ENCODE assay signal across 23 mouse cellular contexts in the genomic region with DNA sequence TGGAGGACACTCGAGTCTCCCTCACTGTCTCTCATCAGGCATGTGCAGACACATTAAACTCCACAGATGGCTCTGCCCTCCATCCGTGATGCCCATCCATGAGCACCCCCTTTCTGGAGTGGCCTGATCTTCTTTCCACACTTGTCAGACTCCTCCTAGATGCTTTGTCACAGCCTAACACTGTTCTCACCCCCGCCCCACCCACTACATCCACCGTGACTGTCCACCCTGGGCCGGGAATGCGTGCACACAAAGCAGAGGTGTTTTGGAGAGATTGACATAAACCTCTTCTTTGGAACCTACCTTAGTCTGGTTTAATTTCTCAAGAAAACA.
DNase-seq lines count a peak whose midpoint lies in the region; ATAC-seq lines count a peak whose summit lies in the region.
"Had no signal": no experiment of that assay in that cellular context is flagged by ENCODE, and none has a peak within 500 bp of the region (broad histone marks: within the 10 kb centered on the region; RNA-seq: fewer than 3 reads in every experiment).

No protein-coding gene starts in this region.

- DNase-seq in forebrain, embryonic 11.5 days (ENCODE audit: low spot score): no peak
- DNase-seq in midbrain, embryonic 10.5 days (ENCODE audit: low spot score): no peak
- DNase-seq in midbrain, embryonic 14.5 days: no peak
- DNase-seq: adrenal gland, postnatal 25 days; cerebellum, adult 11-12 months; embryo, embryonic 11 days; gastrocnemius, adult 2 months; kidney, adult 2 months; kidney, postnatal 10 days; layer of hippocampus, postnatal 36 days; liver, postnatal 0 days; lung, postnatal 10 days; right cerebral cortex, postnatal 14 days; thymus, adult 2 months had no signal

- no peaks in the 10 kb centered on the region for H3K36me3 ChIP-seq in forebrain, embryonic 12.5 days (replicated peaks)
- H3K36me3 ChIP-seq in forebrain, embryonic 11.5 days (ENCODE audit: control insufficient read depth, insufficient read depth, low read length): no peaks in the 10 kb centered on the region
- H3K36me3 ChIP-seq in hindbrain, embryonic 13.5 days: no peaks in the 10 kb centered on the region
- H3K36me3 ChIP-seq in hindbrain, embryonic 16.5 days (ENCODE audit: control insufficient read depth, insufficient read depth, low read length): no peaks in the 10 kb centered on the region
- no peaks in the 10 kb centered on the region for H3K36me3 ChIP-seq in midbrain, embryonic 10.5 days
- no peaks in the 10 kb centered on the region for H3K36me3 ChIP-seq in midbrain, embryonic 14.5 days (ENCODE audit: control insufficient read depth, insufficient read depth, low read length)
- H3K36me3 ChIP-seq in midbrain, embryonic 15.5 days (replicated peaks): no peaks in the 10 kb centered on the region

- H3K4me3 ChIP-seq in forebrain, embryonic 12.5 days (replicated peaks): no peak overlapping the region
- H3K4me3 ChIP-seq in forebrain, embryonic 11.5 days (ENCODE audit: low read depth, low read length): no peak overlapping the region
- H3K4me3 ChIP-seq in hindbrain, embryonic 13.5 days: no peak overlapping the region
- H3K4me3 ChIP-seq in hindbrain, embryonic 16.5 days (ENCODE audit: low read length): no peak overlapping the region
- no peak overlapping the region for H3K4me3 ChIP-seq in midbrain, embryonic 10.5 days
- H3K4me3 ChIP-seq in midbrain, embryonic 14.5 days (replicated peaks; ENCODE audit: low read depth, low read length): no peak overlapping the region
- H3K4me3 ChIP-seq in midbrain, embryonic 15.5 days: no peak overlapping the region
- H3K4me3 ChIP-seq: gastrocnemius, adult 2 months; layer of hippocampus, adult 2 months; myocyte had no signal

- WGBS in forebrain, embryonic 12.5 days: 92% methylated on average over 6 of the region's 6 CpGs
- WGBS in forebrain, embryonic 11.5 days: 87% methylated on average over 6 of the region's 6 CpGs
- 85% methylated on average over 6 of the region's 6 CpGs for WGBS in hindbrain, embryonic 13.5 days
- WGBS in hindbrain, embryonic 16.5 days: 84% methylated on average over 6 of the region's 6 CpGs
- 87% methylated on average over 6 of the region's 6 CpGs for WGBS in midbrain, embryonic 10.5 days
- 82% methylated on average over 6 of the region's 6 CpGs for WGBS in midbrain, embryonic 14.5 days
- 84% methylated on average over 6 of the region's 6 CpGs for WGBS in midbrain, embryonic 15.5 days

- H3K9me3 ChIP-seq in forebrain, embryonic 12.5 days: no peaks in the 10 kb centered on the region
- H3K9me3 ChIP-seq in forebrain, embryonic 11.5 days (ENCODE audit: control insufficient read depth, low read length): no peaks in the 10 kb centered on the region
- H3K9me3 ChIP-seq in hindbrain, embryonic 13.5 days: no peaks in the 10 kb centered on the region
- no peaks in the 10 kb centered on the region for H3K9me3 ChIP-seq in hindbrain, embryonic 16.5 days (ENCODE audit: control insufficient read depth, low read length)
- H3K9me3 ChIP-seq in midbrain, embryonic 10.5 days (replicated peaks): no peaks in the 10 kb centered on the region
- no peaks in the 10 kb centered on the region for H3K9me3 ChIP-seq in midbrain, embryonic 14.5 days (ENCODE audit: control insufficient read depth, low read length)
- H3K9me3 ChIP-seq in midbrain, embryonic 15.5 days: no peaks in the 10 kb centered on the region

- peaks cover 4% of the 10 kb centered on the region; the same call in 1 of the 2 replicates for H3K4me1 ChIP-seq in forebrain, embryonic 12.5 days
- no peaks in the 10 kb centered on the region for H3K4me1 ChIP-seq in forebrain, embryonic 11.5 days (replicated peaks; ENCODE audit: control insufficient read depth, insufficient read depth, low read length)
- H3K4me1 ChIP-seq in hindbrain, embryonic 13.5 days (replicated peaks): peaks cover 25% of the 10 kb centered on the region
- no peaks in the 10 kb centered on the region for H3K4me1 ChIP-seq in hindbrain, embryonic 16.5 days (ENCODE audit: control insufficient read depth, insufficient read depth, low read depth, low read length)
- peaks cover 5% of the 10 kb centered on the region; the same call in 1 of the 2 replicates for H3K4me1 ChIP-seq in midbrain, embryonic 10.5 days
- no peaks in the 10 kb centered on the region; the same call in 1 of the 2 replicates for H3K4me1 ChIP-seq in midbrain, embryonic 14.5 days (ENCODE audit: control insufficient read depth, insufficient read depth, low read length)
- no peaks in the 10 kb centered on the region for H3K4me1 ChIP-seq in midbrain, embryonic 15.5 days

- peak; percentile 14; the same call in 1 of the 2 replicates for ATAC-seq in forebrain, embryonic 12.5 days (ENCODE audit: low FRiP score)
- ATAC-seq in forebrain, embryonic 11.5 days (replicated peaks; ENCODE audit: low FRiP score): no peak
- ATAC-seq in hindbrain, embryonic 13.5 days (ENCODE audit: low FRiP score): peak; percentile 29; the same call in 1 of the 2 replicates
- ATAC-seq in hindbrain, embryonic 16.5 days: no peak; the same call in 1 of the 2 replicates
- ATAC-seq in midbrain, embryonic 14.5 days (ENCODE audit: low FRiP score, low TSS enrichment): no peak
- ATAC-seq in midbrain, embryonic 15.5 days (replicated peaks): 0 out of 2 replicates have a peak, but pooled peaks have one; percentile 38
- no peak for ATAC-seq in activated CD4-positive, CD25-positive, alpha-beta regulatory T cell, adult 4 months
- ATAC-seq: inflammation-experienced regulatory T-cells, adult 6 months had no signal

- 0 out of 2 replicates have a peak overlapping the region, but pooled peaks have one; percentile 25 for H3K27ac ChIP-seq in forebrain, embryonic 12.5 days
- H3K27ac ChIP-seq in forebrain, embryonic 11.5 days (ENCODE audit: low read depth, low read length): no peak overlapping the region
- H3K27ac ChIP-seq in hindbrain, embryonic 13.5 days: peak overlapping the region; percentile 30; the same call in 1 of the 2 replicates
- no peak overlapping the region; the same call in 1 of the 2 replicates for H3K27ac ChIP-seq in hindbrain, embryonic 16.5 days (ENCODE audit: low read depth, low read length)
- H3K27ac ChIP-seq in midbrain, embryonic 10.5 days (replicated peaks): 0 out of 2 replicates have a peak overlapping the region, but pooled peaks have one; percentile 28
- H3K27ac ChIP-seq in midbrain, embryonic 14.5 days (replicated peaks; ENCODE audit: low read depth, low read length): no peak overlapping the region
- H3K27ac ChIP-seq in midbrain, embryonic 15.5 days: no peak overlapping the region
- H3K27ac ChIP-seq: gastrocnemius, adult 2 months; layer of hippocampus, adult 2 months had no signal

- no peak overlapping the region for H3K9ac ChIP-seq in forebrain, embryonic 12.5 days
- H3K9ac ChIP-seq in forebrain, embryonic 11.5 days (ENCODE audit: low read length): no peak overlapping the region
- no peak overlapping the region; the same call in 1 of the 2 replicates for H3K9ac ChIP-seq in hindbrain, embryonic 13.5 days
- H3K9ac ChIP-seq in hindbrain, embryonic 16.5 days (ENCODE audit: low read depth, low read length): no peak overlapping the region
- no peak overlapping the region for H3K9ac ChIP-seq in midbrain, embryonic 14.5 days (replicated peaks; ENCODE audit: low read length)
- no peak overlapping the region for H3K9ac ChIP-seq in midbrain, embryonic 15.5 days
- H3K9ac ChIP-seq: liver, postnatal 0 days had no signal

- H3K4me2 ChIP-seq in forebrain, embryonic 12.5 days: no peak overlapping the region
- no peak overlapping the region for H3K4me2 ChIP-seq in forebrain, embryonic 11.5 days (ENCODE audit: low read depth, low read length, severe bottlenecking)
- H3K4me2 ChIP-seq in hindbrain, embryonic 13.5 days: no peak overlapping the region
- no peak overlapping the region for H3K4me2 ChIP-seq in hindbrain, embryonic 16.5 days (ENCODE audit: low read length)
- no peak overlapping the region for H3K4me2 ChIP-seq in midbrain, embryonic 14.5 days (ENCODE audit: low read length)
- no peak overlapping the region for H3K4me2 ChIP-seq in midbrain, embryonic 15.5 days

- H3K27me3 ChIP-seq in forebrain, embryonic 12.5 days: no peaks in the 10 kb centered on the region
- no peaks in the 10 kb centered on the region for H3K27me3 ChIP-seq in forebrain, embryonic 11.5 days (ENCODE audit: control insufficient read depth, insufficient read depth, low read length)
- H3K27me3 ChIP-seq in hindbrain, embryonic 13.5 days: no peaks in the 10 kb centered on the region
- no peaks in the 10 kb centered on the region for H3K27me3 ChIP-seq in hindbrain, embryonic 16.5 days (replicated peaks; ENCODE audit: control insufficient read depth, insufficient read depth, low read length)
- H3K27me3 ChIP-seq in midbrain, embryonic 10.5 days (ENCODE audit: low read depth, poor library complexity, severe bottlenecking): no peaks in the 10 kb centered on the region
- H3K27me3 ChIP-seq in midbrain, embryonic 14.5 days (ENCODE audit: control insufficient read depth, insufficient read depth, low read length): no peaks in the 10 kb centered on the region
- H3K27me3 ChIP-seq in midbrain, embryonic 15.5 days (replicated peaks): no peaks in the 10 kb centered on the region
- H3K27me3 ChIP-seq: CH12.LX had no signal

Comparison
In these comparisons a context has a peak if more than half of its experiments do, and no peak if none do; other contexts are left out.
1. ATAC-seq: peak in forebrain, embryonic 12.5 days (single experiment), hindbrain, embryonic 13.5 days (single experiment) and midbrain, embryonic 15.5 days (single experiment); none in forebrain, embryonic 11.5 days (single experiment), hindbrain, embryonic 16.5 days (single experiment), midbrain, embryonic 14.5 days (single experiment) and activated CD4-positive, CD25-positive, alpha-beta regulatory T cell, adult 4 months (single experiment).
2. H3K27ac ChIP-seq: peak in forebrain, embryonic 12.5 days (single experiment), hindbrain, embryonic 13.5 days (single experiment) and midbrain, embryonic 10.5 days (single experiment); none in forebrain, embryonic 11.5 days (single experiment), hindbrain, embryonic 16.5 days (single experiment), midbrain, embryonic 14.5 days (single experiment) and midbrain, embryonic 15.5 days (single experiment).